In genomic region chr1:140614840-140615239, GRCm38 (mm10) we compare ENCODE assay signal across 29 mouse cellular contexts.
"Had no signal": no experiment of that assay in that cellular context is flagged by ENCODE, and none has a peak within 500 bp of the region (broad histone marks: within the 10 kb centered on the region; RNA-seq: fewer than 3 reads in every experiment).

No protein-coding gene starts in this region.

- H3K4me1 ChIP-seq: embryonic facial prominence, embryonic 10.5 days; embryonic facial prominence, embryonic 12.5 days; embryonic facial prominence, embryonic 13.5 days; embryonic facial prominence, embryonic 15.5 days; forebrain, embryonic 10.5 days; forebrain, embryonic 12.5 days; forebrain, embryonic 13.5 days; forebrain, embryonic 15.5 days had no signal

- ATAC-seq: forebrain, embryonic 13.5 days; forebrain, embryonic 14.5 days; forebrain, embryonic 15.5 days; forebrain, embryonic 16.5 days; forebrain, postnatal 0 days had no signal

- H3K9ac ChIP-seq: embryonic facial prominence, embryonic 12.5 days; embryonic facial prominence, embryonic 13.5 days; embryonic facial prominence, embryonic 15.5 days; forebrain, embryonic 12.5 days; forebrain, embryonic 13.5 days; forebrain, embryonic 15.5 days; forebrain, postnatal 0 days had no signal

- DNase-seq: cerebellum, adult 2 months; cerebellum, adult 8-10 months; cerebellum, adult 9-10 months; cerebellum, adult 9-11 months; cerebellum, postnatal 10 days; cerebellum, postnatal 14 days; cerebellum, postnatal 25 days; cerebellum, postnatal 36 days; embryo, embryonic 11 days; forebrain, postnatal 0 days; gastrocnemius, adult 2 months; gastrocnemius, postnatal 10 days; gastrocnemius, postnatal 14 days; gastrocnemius, postnatal 25 days; gastrocnemius, postnatal 36 days; heart, adult 11 months; heart, adult 18-20 months; heart, adult 2 months had no signal

- H3K4me2 ChIP-seq: embryonic facial prominence, embryonic 12.5 days; embryonic facial prominence, embryonic 13.5 days; embryonic facial prominence, embryonic 15.5 days; forebrain, embryonic 12.5 days; forebrain, embryonic 13.5 days; forebrain, embryonic 15.5 days had no signal

- H3K9me3 ChIP-seq: embryonic facial prominence, embryonic 10.5 days; embryonic facial prominence, embryonic 12.5 days; embryonic facial prominence, embryonic 13.5 days; embryonic facial prominence, embryonic 15.5 days; forebrain, embryonic 10.5 days; forebrain, embryonic 12.5 days; forebrain, embryonic 13.5 days; forebrain, embryonic 15.5 days had no signal

- H3K36me3 ChIP-seq: embryonic facial prominence, embryonic 10.5 days; embryonic facial prominence, embryonic 12.5 days; embryonic facial prominence, embryonic 13.5 days; embryonic facial prominence, embryonic 15.5 days; forebrain, embryonic 10.5 days; forebrain, embryonic 12.5 days; forebrain, embryonic 15.5 days had no signal

- H3K27ac ChIP-seq: embryonic facial prominence, embryonic 10.5 days; embryonic facial prominence, embryonic 12.5 days; embryonic facial prominence, embryonic 13.5 days; embryonic facial prominence, embryonic 15.5 days; forebrain, embryonic 10.5 days; forebrain, embryonic 12.5 days; forebrain, embryonic 13.5 days; forebrain, embryonic 15.5 days; gastrocnemius, adult 2 months; heart, adult 2 months had no signal

- H3K4me3 ChIP-seq: embryonic facial prominence, embryonic 10.5 days; embryonic facial prominence, embryonic 12.5 days; embryonic facial prominence, embryonic 13.5 days; embryonic facial prominence, embryonic 15.5 days; erythroblast, embryonic 14.5 days; forebrain, embryonic 10.5 days; forebrain, embryonic 12.5 days; forebrain, embryonic 13.5 days; forebrain, embryonic 15.5 days; gastrocnemius, adult 2 months; heart, adult 2 months had no signal

- H3K27me3 ChIP-seq: embryonic facial prominence, embryonic 12.5 days; embryonic facial prominence, embryonic 13.5 days; embryonic facial prominence, embryonic 15.5 days; forebrain, embryonic 12.5 days; forebrain, embryonic 13.5 days; forebrain, embryonic 15.5 days had no signal
